Mouse (Mus musculus) retina, adult 2 months (tissue): ENCODE results near the gene Dcaf5.

Experiments used
- DNase-seq: peaks from one replicate; pipeline ENCODE4 v3.0.0-alpha.2; 2012; ENCODE audit warnings: low read depth, low spot score

Dcaf5 gene

DNA sequence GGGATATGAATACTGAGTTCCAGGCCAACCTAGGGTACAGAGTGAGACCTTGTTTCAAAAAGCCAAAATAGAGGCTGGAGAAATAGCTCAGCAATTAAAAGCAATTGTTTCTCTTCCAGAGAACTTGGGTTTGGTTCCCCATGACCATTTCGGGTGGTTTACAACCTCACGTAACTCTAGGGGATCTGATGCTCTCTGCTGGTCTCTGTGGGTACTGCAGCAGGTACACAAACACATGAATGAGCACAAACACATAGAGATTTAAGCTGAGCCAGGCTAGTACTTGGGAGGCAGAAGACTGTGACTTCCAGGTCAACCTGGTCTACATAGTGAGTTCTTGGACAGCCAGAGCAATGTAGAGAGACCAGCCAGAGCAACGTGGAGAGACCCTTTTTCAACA, 28.6 kb downstream of the Dcaf5 start:
- DNase-seq = no peak

GRCm38 (mm10) chr12:80406650-80407049, 29.8 kb downstream of the Dcaf5 start:
- no peak for DNase-seq

GRCm38 (mm10) chr12:80404139-80404538, 32.3 kb downstream of the Dcaf5 start:
- DNase-seq = no peak

DNA sequence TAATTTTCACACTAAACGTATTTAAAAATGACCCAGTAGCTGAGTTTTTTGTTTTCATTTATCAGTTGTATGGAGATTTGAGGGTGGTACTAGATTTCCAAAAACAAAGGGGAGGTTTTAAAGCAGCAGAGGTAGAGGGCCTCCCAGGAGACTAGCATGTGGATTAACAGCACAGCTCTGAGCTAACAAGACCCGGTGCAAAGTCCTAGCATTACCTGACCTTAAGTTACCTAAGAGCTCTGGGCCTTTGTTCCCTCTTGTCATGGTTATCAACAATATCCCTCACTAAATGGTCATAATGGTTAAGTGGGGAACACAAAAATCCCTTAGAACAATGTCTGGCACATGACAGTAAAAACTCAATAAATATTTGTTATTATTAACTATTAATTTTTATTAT, 37.3 kb downstream of the Dcaf5 start:
- no peak for DNase-seq

DNA sequence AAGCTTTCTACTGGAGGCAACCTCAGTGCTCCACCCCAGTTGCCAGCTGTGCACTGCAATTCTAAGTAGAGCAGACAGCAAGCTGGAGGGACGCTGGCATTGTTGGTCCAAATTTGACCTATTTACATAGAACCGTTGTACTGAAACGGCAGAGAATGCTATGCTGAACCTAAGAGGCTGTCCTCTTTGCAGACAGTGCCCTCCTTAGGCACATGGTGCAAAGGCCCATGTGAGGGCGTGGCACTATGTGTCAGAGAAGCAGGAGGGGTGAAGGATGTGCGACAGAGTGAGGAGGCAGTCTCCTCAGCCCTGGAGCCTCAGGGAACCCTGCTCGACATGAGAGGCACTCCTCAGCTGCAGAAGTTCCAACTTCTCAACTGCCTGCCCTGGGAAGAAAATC, 40.0 kb downstream of the Dcaf5 start:
- no peak for DNase-seq

GRCm38 (mm10) chr12:80395270-80395669, 41.1 kb downstream of the Dcaf5 start:
- no peak for DNase-seq

DNA sequence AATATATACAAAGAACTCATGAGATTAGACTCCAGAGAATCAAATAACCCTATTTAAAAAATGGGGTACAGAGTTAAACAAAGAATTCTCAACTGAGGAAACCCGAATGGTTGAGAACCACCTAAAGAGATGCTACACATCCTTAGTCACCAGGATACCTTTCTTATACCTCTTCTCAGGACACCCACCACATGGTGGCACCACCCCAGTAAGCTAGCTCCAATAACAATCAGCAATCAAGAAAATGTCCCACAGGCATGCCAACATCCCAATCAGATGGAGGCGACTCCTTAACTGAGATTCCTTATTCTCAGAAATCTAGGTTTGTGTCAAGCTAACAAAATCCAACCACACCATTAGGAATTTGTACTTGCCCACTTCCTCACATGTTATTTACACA, 42.4 kb downstream of the Dcaf5 start:
- DNase-seq = no peak

DNA sequence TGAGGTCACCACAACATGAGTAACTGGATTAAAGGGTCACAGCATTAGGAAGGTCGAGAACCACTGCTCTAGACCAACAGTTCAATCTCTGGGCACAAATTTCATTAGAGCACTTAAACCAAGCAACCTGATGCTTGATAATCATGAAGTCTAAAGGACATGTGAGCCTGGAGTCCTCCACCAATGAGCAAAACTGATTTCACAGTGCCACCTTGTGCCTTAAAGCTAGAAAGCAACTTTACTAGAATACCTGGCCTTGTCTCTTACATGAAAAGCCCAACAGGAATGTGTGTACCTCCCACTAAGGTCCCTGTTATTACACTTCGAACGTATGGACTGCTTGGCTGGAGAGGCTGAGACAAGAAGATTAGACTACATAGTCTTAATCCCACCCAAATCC, 47.0 kb downstream of the Dcaf5 start:
- DNase-seq = no peak

DNA sequence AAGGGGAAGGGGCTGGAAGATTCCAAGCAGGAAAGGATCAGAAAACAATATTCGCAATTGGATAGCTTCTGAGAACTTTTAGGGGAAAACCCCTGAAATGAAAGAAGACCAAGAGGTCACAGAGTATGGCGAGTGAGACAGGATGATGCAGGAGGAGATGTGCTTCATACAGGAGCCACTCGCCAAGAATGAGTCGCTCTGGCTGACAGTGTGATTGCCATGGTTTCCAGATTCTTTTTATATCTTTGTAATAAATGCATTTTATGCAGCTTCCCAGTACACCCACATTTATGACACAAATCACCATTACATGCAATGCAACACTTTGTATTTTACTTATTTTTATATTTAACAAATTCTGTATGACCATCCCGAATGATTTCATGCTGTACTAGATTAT, 49.1 kb downstream of the Dcaf5 start:
- no peak for DNase-seq

GRCm38 (mm10) chr12:80385361-80385760, 51.0 kb downstream of the Dcaf5 start:
- DNase-seq = no peak

DNA sequence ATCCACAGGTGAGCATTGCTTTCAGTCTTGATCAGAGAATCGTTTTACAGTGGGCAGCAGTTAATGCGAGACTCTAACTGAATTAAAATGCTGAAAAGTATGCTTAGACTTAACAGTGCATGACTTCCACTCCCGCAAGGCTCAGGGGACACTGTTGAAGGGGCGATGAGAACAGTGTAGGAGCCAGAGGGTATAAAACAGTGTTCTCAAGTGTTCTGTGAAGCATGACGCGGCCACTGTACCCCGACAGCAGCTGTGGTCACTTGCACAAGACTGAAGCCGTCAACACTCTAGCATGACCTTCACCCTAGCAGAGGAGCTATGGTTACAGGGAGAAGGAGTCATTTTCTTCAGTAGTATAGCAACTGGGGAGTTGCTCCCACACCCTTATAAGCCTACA, 52.9 kb downstream of the Dcaf5 start:
- DNase-seq = no peak

DNA sequence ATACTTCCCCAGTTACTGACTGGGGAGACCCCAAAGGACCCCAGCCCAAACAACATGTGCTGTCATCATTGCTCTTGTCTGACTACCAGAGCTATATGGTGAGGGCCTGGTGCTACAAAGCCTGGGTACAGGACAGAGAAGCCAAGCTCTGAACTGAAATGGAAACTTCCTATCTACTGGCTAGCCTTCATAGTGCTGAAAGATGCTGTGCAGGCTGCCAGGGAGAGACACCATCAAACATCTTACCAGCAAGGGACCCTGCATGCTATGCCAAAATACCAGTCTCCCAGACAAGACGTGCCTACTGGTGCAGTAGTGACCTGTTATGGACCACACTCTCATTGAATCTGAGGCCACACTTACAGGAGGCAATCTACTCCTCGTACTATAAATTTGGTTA, 53.6 kb downstream of the Dcaf5 start:
- no peak for DNase-seq

GRCm38 (mm10) chr12:80379831-80380457, 56.5 kb downstream of the Dcaf5 start:
- no peak for DNase-seq

- no peak for DNase-seq
These were observed 57.0 kb downstream of the Dcaf5 start for GRCm38 (mm10) chr12:80379393-80379792.

GRCm38 (mm10) chr12:80377604-80378003, 58.8 kb downstream of the Dcaf5 start:
- DNase-seq = no peak

GRCm38 (mm10) chr12:80375721-80376120, 60.7 kb downstream of the Dcaf5 start:
- DNase-seq = no peak

DNA sequence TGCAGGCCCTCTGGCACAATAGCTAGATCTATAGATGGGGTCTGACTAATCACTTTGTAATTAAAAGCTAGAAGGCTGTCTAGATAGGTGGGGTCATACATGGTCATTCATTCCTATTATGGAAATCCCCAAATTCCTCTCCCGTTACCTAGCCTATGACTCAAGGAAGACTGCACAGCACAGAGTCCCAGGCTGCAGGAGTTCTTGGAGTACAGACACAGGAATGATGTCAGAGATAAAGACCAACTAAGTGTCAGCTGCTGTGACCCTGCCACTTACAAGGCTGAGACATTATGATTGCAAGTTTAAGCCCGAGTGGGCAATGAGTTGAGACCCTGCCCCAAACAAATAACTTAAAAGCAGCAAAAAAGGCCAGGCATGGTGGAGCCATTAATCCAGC, 61.7 kb downstream of the Dcaf5 start:
- DNase-seq = no peak

GRCm38 (mm10) chr12:80372946-80373345, 63.5 kb downstream of the Dcaf5 start:
- no peak for DNase-seq

- no peak for DNase-seq
These were observed 69.2 kb downstream of the Dcaf5 start for GRCm38 (mm10) chr12:80367227-80367626.

- DNase-seq = no peak
These were observed 70.4 kb downstream of the Dcaf5 start for GRCm38 (mm10) chr12:80366004-80366480.

GRCm38 (mm10) chr12:80365345-80365744, 71.1 kb downstream of the Dcaf5 start:
- no peak for DNase-seq

- no peak for DNase-seq
These were observed 74.7 kb downstream of the Dcaf5 start for GRCm38 (mm10) chr12:80361655-80362054.

GRCm38 (mm10) chr12:80360321-80360720, 76.1 kb downstream of the Dcaf5 start:
- DNase-seq = no peak

- no peak for DNase-seq
These were observed 91.6 kb downstream of the Dcaf5 start for GRCm38 (mm10) chr12:80344777-80345231.
